Mouse (Mus musculus) midbrain, postnatal 0 days (tissue): ENCODE results near the gene Vmn1r120. TPM values are rescaled to one million over a fixed set of nuclear protein-coding genes. Genes with fewer than 3 reads are reported as not detected.
"Not testable (repeated sequence)": the region's sequence is repeated elsewhere in the genome, so short reads cannot be mapped to it uniquely, and the experiment has no call there.

Source experiments
- ATAC-seq: fragments of 200-750 bp; cut with Nextera tagmentation; 2 replicates; pipeline ENCODE4 v1.8.0; 2017; ENCODE audit warnings: moderate number of reproducible peaks, mild to moderate bottlenecking, moderate TSS enrichment, moderate library complexity; ENCODE audit not compliant: low FRiP score
- DNase-seq: peaks from one replicate; pipeline ENCODE4 v3.0.0-alpha.2; 2015; ENCODE audit warnings: low spot score
- H3K27ac ChIP-seq: fragments of 300-500 bp; sonication (generic); 2 replicates; pipeline ENCODE4 v1.5.1; 2014; ENCODE audit warnings: low read depth, mild to moderate bottlenecking, low read length, mixed read lengths
- H3K27me3 ChIP-seq: fragments of 300-500 bp; sonication (generic); 2 replicates; pipeline ENCODE4 v1.6.1; 2014; ENCODE audit warnings: low read length, control low read depth, mixed read lengths; ENCODE audit not compliant: insufficient read depth
- H3K36me3 ChIP-seq: fragments of 300-500 bp; sonication (generic); 2 replicates; pipeline ENCODE4 v1.6.1; 2014; ENCODE audit warnings: low read length, control low read depth, mixed read lengths; ENCODE audit not compliant: insufficient read depth
- H3K4me1 ChIP-seq: fragments of 300-500 bp; sonication (generic); 2 replicates; pipeline ENCODE4 v1.6.1; 2014; ENCODE audit warnings: mild to moderate bottlenecking, control low read depth, antibody characterized with exemption, low read length, mixed read lengths; ENCODE audit not compliant: insufficient read depth
- H3K4me2 ChIP-seq: fragments of 300-500 bp; sonication (generic); 2 replicates; pipeline ENCODE4 v1.6.1; 2014; ENCODE audit warnings: low read depth, mild to moderate bottlenecking, low read length, mixed read lengths; ENCODE audit not compliant: poor library complexity, severe bottlenecking
- H3K4me3 ChIP-seq: fragments of 300-500 bp; sonication (generic); 2 replicates; pipeline ENCODE4 v1.5.1; 2014; ENCODE audit warnings: low read depth, mild to moderate bottlenecking, low read length, moderate library complexity
- H3K9ac ChIP-seq: fragments of 300-500 bp; sonication (generic); replicated peaks from 2 replicates; pipeline ENCODE4 v1.6.1; 2014; ENCODE audit warnings: mild to moderate bottlenecking, low read length, moderate library complexity, mixed read lengths; ENCODE audit not compliant: poor library complexity, severe bottlenecking
- H3K9me3 ChIP-seq: fragments of 300-500 bp; sonication (generic); 2 replicates; pipeline ENCODE4 v1.6.1; 2016; ENCODE audit warnings: low read length, control low read depth
- WGBS: fragments of 180-500 bp; shearing (Covaris S2); extraction: QIAGEN DNeasy Blood & Tissue Kit; methylation state at CpG from one replicate; pipeline ENCODE4 v1.1.7; 2014; 5-methylcytosine and 5-hydroxymethylcytosine counted together
- polyA plus RNA-seq: library from polyadenylated mRNA; unstranded; fragments of >200 nt; fragmentation: Nextera tagmentation; extraction: Ambion mirVana; gene quantifications from 2 replicates; pipeline ENCODE4 v1.2.1, GENCODE M21; 2015
- total RNA-seq: library from RNA; depleted of rRNA; stranded (reverse); fragments of >200 nt; gene quantifications from 2 replicates; pipeline ENCODE4 v1.2.3, GENCODE M21; 2014; rRNA removed

Gene Vmn1r120
- total RNA-seq (not detected in 2 replicates), polyA plus RNA-seq (not detected in 2 replicates)

DNA sequence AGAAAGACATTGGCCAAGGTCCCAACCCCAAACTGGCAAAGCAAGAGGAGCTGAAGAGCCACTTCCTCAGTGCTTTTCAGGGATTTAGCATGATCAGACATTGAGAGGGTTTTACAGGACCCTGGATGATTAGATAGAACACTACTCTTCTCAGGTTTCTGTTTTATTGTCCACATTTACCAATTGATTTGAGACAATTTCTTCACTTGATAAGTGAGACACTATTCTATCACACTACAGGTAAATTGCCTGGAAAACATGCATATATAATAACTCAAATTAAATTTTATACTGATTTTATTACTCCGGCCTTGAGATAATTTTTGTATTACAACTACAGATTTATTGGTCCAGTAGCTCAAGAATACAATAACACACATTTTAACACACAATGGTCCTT is at the start of gene Vmn1r120:
Gene Vmn1r120, minus strand, starts transcription at position 101 of the 400 bp plus-strand sequence.
- H3K4me3 ChIP-seq, H3K4me2 ChIP-seq, H3K27ac ChIP-seq, H3K4me1 ChIP-seq, ATAC-seq, H3K27me3 ChIP-seq, DNase-seq, H3K36me3 ChIP-seq, H3K9me3 ChIP-seq, H3K9ac ChIP-seq: not testable (repeated sequence)
- WGBS = 67% methylated on average over 1 of the region's 1 CpGs

DNA sequence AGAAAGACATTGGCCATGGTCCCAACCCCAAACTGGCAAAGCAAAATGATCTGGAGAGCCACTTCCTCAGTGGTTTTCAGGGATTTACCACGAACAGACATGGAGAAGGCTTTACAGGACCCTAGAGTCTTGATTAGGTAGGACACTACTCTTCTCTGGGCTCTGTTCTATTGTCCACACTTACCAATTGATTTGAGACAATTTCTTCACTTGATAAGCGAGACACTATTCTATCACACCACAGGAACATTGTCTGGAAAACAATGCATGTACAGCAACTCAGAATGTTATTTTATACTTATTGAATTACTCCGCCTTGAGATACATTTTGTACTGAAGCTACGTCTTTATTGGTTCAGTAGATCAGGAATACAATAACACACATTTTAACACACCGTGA is 44.8 kb upstream of the Vmn1r120 start, which contains the start of gene Vmn1r121:
Gene Vmn1r121, minus strand, starts transcription at position 101 of the 400 bp plus-strand sequence.
- not testable (repeated sequence) for H3K9me3 ChIP-seq, H3K4me2 ChIP-seq, H3K4me3 ChIP-seq, H3K36me3 ChIP-seq, ATAC-seq, H3K27me3 ChIP-seq, H3K27ac ChIP-seq, H3K4me1 ChIP-seq, H3K9ac ChIP-seq, DNase-seq
- WGBS = 68% methylated on average over 4 of the region's 5 CpGs

DNA sequence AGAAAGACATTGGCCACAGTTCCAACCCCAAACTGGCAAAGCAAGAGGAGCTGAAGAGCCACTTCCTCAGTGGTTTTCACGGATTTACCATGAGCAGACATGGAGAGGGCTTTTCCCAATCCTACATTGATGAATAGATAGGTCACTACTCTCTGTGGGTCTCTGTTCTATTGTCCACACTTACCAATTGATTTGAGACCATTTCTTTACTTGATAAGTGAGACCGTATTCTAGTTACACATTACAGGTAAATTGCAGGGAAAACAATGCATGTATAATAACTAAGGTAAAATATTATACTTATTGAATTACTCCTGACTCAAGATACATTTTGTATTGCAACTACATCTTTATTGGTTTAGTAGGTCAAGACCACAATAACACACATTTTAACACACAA is 41.2 kb downstream of the Vmn1r120 start, which contains the start of gene Vmn1r119:
Gene Vmn1r119, minus strand, starts transcription at position 101 of the 400 bp plus-strand sequence.
- not testable (repeated sequence) for DNase-seq, H3K9ac ChIP-seq, H3K4me3 ChIP-seq, ATAC-seq, H3K4me1 ChIP-seq, H3K4me2 ChIP-seq, H3K27me3 ChIP-seq, H3K27ac ChIP-seq, H3K36me3 ChIP-seq, H3K9me3 ChIP-seq
- no CpG with 5 or more reads among the region's 2 CpGs for WGBS

Other genes with a start within 250 kb of the Vmn1r120 start
- not detected in 2 replicates for gene Vmn1r114, start 241.6 kb downstream of the Vmn1r120 start, total RNA-seq
- gene Vmn1r114, start 241.6 kb downstream of the Vmn1r120 start, polyA plus RNA-seq = not detected in 2 replicates
- gene Vmn1r115, start 208.8 kb downstream of the Vmn1r120 start, total RNA-seq = not detected in 2 replicates
- not detected in 2 replicates for gene Vmn1r115, start 208.8 kb downstream of the Vmn1r120 start, polyA plus RNA-seq
- gene Vmn1r116, start 181.5 kb downstream of the Vmn1r120 start, total RNA-seq = not detected in 2 replicates
- gene Vmn1r116, start 181.5 kb downstream of the Vmn1r120 start, polyA plus RNA-seq = not detected in 2 replicates
- not detected in 2 replicates for gene Vmn1r117, start 169.7 kb downstream of the Vmn1r120 start, total RNA-seq
- not detected in 2 replicates for gene Vmn1r117, start 169.7 kb downstream of the Vmn1r120 start, polyA plus RNA-seq
- gene Vmn1r118, start 141.4 kb downstream of the Vmn1r120 start, total RNA-seq = not detected in 2 replicates
- gene Vmn1r118, start 141.4 kb downstream of the Vmn1r120 start, polyA plus RNA-seq = not detected in 2 replicates
- gene Vmn1r119, start 41.3 kb downstream of the Vmn1r120 start, total RNA-seq = not detected in 2 replicates
- gene Vmn1r119, start 41.3 kb downstream of the Vmn1r120 start, polyA plus RNA-seq = not detected in 2 replicates
- not detected in 2 replicates for gene Vmn1r121, start 44.7 kb upstream of the Vmn1r120 start, total RNA-seq
- gene Vmn1r121, start 44.7 kb upstream of the Vmn1r120 start, polyA plus RNA-seq = not detected in 2 replicates
- not detected in 2 replicates for gene Vmn1r122, start 80.3 kb upstream of the Vmn1r120 start, total RNA-seq
- not detected in 2 replicates for gene Vmn1r122, start 80.3 kb upstream of the Vmn1r120 start, polyA plus RNA-seq
- gene Vmn1r123, start 108.4 kb upstream of the Vmn1r120 start, total RNA-seq = not detected in 2 replicates
- not detected in 2 replicates for gene Vmn1r123, start 108.4 kb upstream of the Vmn1r120 start, polyA plus RNA-seq
- not detected in 2 replicates for gene Gm5157, start 136.6 kb upstream of the Vmn1r120 start, total RNA-seq
- not detected in 2 replicates for gene Gm5157, start 136.6 kb upstream of the Vmn1r120 start, polyA plus RNA-seq
- not detected in 2 replicates for gene Vmn1r124, start 206.8 kb upstream of the Vmn1r120 start, total RNA-seq
- not detected in 2 replicates for gene Vmn1r124, start 206.8 kb upstream of the Vmn1r120 start, polyA plus RNA-seq
- gene Vmn1r125, start 218.4 kb upstream of the Vmn1r120 start, total RNA-seq = not detected in 2 replicates
- not detected in 2 replicates for gene Vmn1r125, start 218.4 kb upstream of the Vmn1r120 start, polyA plus RNA-seq
- gene Vmn1r126, start 247.7 kb upstream of the Vmn1r120 start, total RNA-seq = not detected in 2 replicates
- gene Vmn1r126, start 247.7 kb upstream of the Vmn1r120 start, polyA plus RNA-seq = not detected in 2 replicates